ENCODE assay signal across 17 mouse cellular contexts in genomic region chr8:86765155-86765554, GRCm38 (mm10). TPM values are rescaled to one million over a fixed set of nuclear protein-coding genes. Genes with fewer than 3 reads are reported as not detected.
A peak's percentile ranks its signal among the peaks of the same experiment; 100 is the strongest.
DNase-seq lines count a peak whose midpoint lies in the region; ATAC-seq and TF ChIP-seq lines count a peak whose summit lies in the region.
"Had no signal": no experiment of that assay in that cellular context is flagged by ENCODE, and none has a peak within 500 bp of the region (broad histone marks: within the 10 kb centered on the region; RNA-seq: fewer than 3 reads in every experiment).

No protein-coding gene starts in this region.

- H3K4me1 ChIP-seq in liver, embryonic 14.5 days (replicated peaks; ENCODE audit: control insufficient read depth in 2 of 2, insufficient read depth in 2 of 2, low read length in 1 of 2): peaks cover 12 to 14% of the 10 kb centered on the region in 2 experiments
- H3K4me1 ChIP-seq in forebrain, embryonic 13.5 days: no peaks in the 10 kb centered on the region
- no peaks in the 10 kb centered on the region for H3K4me1 ChIP-seq in forebrain, postnatal 0 days (ENCODE audit: insufficient read depth)
- H3K4me1 ChIP-seq: embryonic facial prominence, embryonic 15.5 days; forebrain, embryonic 15.5 days; hindbrain, embryonic 13.5 days had no signal

- WGBS in liver, embryonic 14.5 days (ENCODE audit: insufficient replicate concordance): 50% methylated on average over 10 of the region's 10 CpGs
- WGBS in forebrain, embryonic 13.5 days: 92% methylated on average over 10 of the region's 10 CpGs
- 89% methylated on average over 10 of the region's 10 CpGs for WGBS in forebrain, postnatal 0 days

- no peak overlapping the region for H3K27ac ChIP-seq in liver, embryonic 14.5 days
- no peak overlapping the region for H3K27ac ChIP-seq in forebrain, embryonic 13.5 days
- H3K27ac ChIP-seq in forebrain, postnatal 0 days (ENCODE audit: low read depth, low read length): no peak overlapping the region
- H3K27ac ChIP-seq: embryonic facial prominence, embryonic 15.5 days; forebrain, embryonic 15.5 days; hindbrain, embryonic 13.5 days had no signal

- ATAC-seq in CD4-positive, CD25-positive, alpha-beta regulatory T cell, adult 4 months: no peak
- ATAC-seq in common myeloid progenitor, adult 5-6 weeks (replicated peaks; ENCODE audit: low read depth, poor library complexity, severe bottlenecking): peak; percentile 82
- peak; percentile 81 for ATAC-seq in liver, embryonic 14.5 days (ENCODE audit: insufficient read depth)
- no peak for ATAC-seq in forebrain, embryonic 13.5 days
- ATAC-seq in forebrain, postnatal 0 days: no peak
- ATAC-seq: forebrain, embryonic 15.5 days had no signal

- no peak overlapping the region for H3K9ac ChIP-seq in liver, embryonic 14.5 days (replicated peaks)
- H3K9ac ChIP-seq in forebrain, embryonic 13.5 days: no peak overlapping the region
- no peak overlapping the region for H3K9ac ChIP-seq in forebrain, postnatal 0 days
- H3K9ac ChIP-seq: embryonic facial prominence, embryonic 15.5 days; forebrain, embryonic 15.5 days; hindbrain, embryonic 13.5 days had no signal

- TF ChIP-seq CTCF in liver, embryonic 14.5 days (IDR thresholded peaks at IDR 0.05; ENCODE audit: low read depth): no peak
- TF ChIP-seq CTCF in forebrain, postnatal 0 days (IDR thresholded peaks at IDR 0.05; ENCODE audit: low read depth): no peak

- peak; percentile 24 for DNase-seq in CD4-positive, CD25-positive, alpha-beta regulatory T cell, adult 2 months (ENCODE audit: low read depth, low spot score)
- DNase-seq in liver, embryonic 14.5 days (ENCODE audit: low read depth in 3 of 3, low spot score in 3 of 3): peak in 2 of 3 experiments; percentile 45 to 56
- peak; percentile 60 to 69 for DNase-seq in spleen, postnatal 4 days (ENCODE audit: low spot score in 2 of 2)
- DNase-seq in right cerebral cortex, adult 18-20 months: no peak
- no peak for DNase-seq in forebrain, postnatal 0 days
- DNase-seq: adrenal gland, postnatal 36 days; cerebellum, adult 11-12 months; gastrocnemius, postnatal 25 days; kidney, adult 18-20 months; kidney, postnatal 4 days; thymus, postnatal 36 days had no signal

- no peak for TF ChIP-seq EP300 in liver, embryonic 14.5 days (IDR thresholded peaks at IDR 0.05; ENCODE audit: low read depth)

- no peaks in the 10 kb centered on the region for H3K9me3 ChIP-seq in liver, embryonic 14.5 days (ENCODE audit: control insufficient read depth, low read length)
- no peaks in the 10 kb centered on the region for H3K9me3 ChIP-seq in forebrain, embryonic 13.5 days (replicated peaks)
- no peaks in the 10 kb centered on the region for H3K9me3 ChIP-seq in forebrain, postnatal 0 days (ENCODE audit: low read length)
- H3K9me3 ChIP-seq: embryonic facial prominence, embryonic 15.5 days; forebrain, embryonic 15.5 days; hindbrain, embryonic 13.5 days had no signal

- no peaks in the 10 kb centered on the region; the same call in none of the 2 replicates for H3K27me3 ChIP-seq in liver, embryonic 14.5 days (ENCODE audit: control insufficient read depth, insufficient read depth, low read length)
- no peaks in the 10 kb centered on the region for H3K27me3 ChIP-seq in forebrain, embryonic 13.5 days
- H3K27me3 ChIP-seq in forebrain, postnatal 0 days (ENCODE audit: insufficient read depth, low read length): no peaks in the 10 kb centered on the region
- H3K27me3 ChIP-seq: embryonic facial prominence, embryonic 15.5 days; forebrain, embryonic 15.5 days; hindbrain, embryonic 13.5 days had no signal

- no peaks in the 10 kb centered on the region for H3K36me3 ChIP-seq in liver, embryonic 14.5 days (replicated peaks; ENCODE audit: control insufficient read depth, insufficient read depth, low read depth)
- no peaks in the 10 kb centered on the region for H3K36me3 ChIP-seq in forebrain, embryonic 13.5 days (ENCODE audit: poor library complexity, severe bottlenecking)
- H3K36me3 ChIP-seq in forebrain, postnatal 0 days (ENCODE audit: insufficient read depth): no peaks in the 10 kb centered on the region
- H3K36me3 ChIP-seq: embryonic facial prominence, embryonic 15.5 days; forebrain, embryonic 15.5 days; hindbrain, embryonic 13.5 days had no signal

- H3K4me3 ChIP-seq in liver, embryonic 14.5 days (ENCODE audit: insufficient read depth in 1 of 2, low read depth in 2 of 2, low read length in 2 of 2): no peak overlapping the region
- no peak overlapping the region for H3K4me3 ChIP-seq in forebrain, embryonic 13.5 days
- H3K4me3 ChIP-seq in forebrain, postnatal 0 days (ENCODE audit: low read depth, low read length): no peak overlapping the region
- H3K4me3 ChIP-seq: embryonic facial prominence, embryonic 15.5 days; forebrain, embryonic 15.5 days; hindbrain, embryonic 13.5 days had no signal

- H3K4me2 ChIP-seq in liver, embryonic 14.5 days (ENCODE audit: low read depth): peak overlapping the region; percentile 33
- H3K4me2 ChIP-seq in forebrain, embryonic 13.5 days: no peak overlapping the region
- no peak overlapping the region for H3K4me2 ChIP-seq in forebrain, postnatal 0 days (ENCODE audit: low read depth)
- H3K4me2 ChIP-seq: embryonic facial prominence, embryonic 15.5 days; forebrain, embryonic 15.5 days; hindbrain, embryonic 13.5 days had no signal

RNA-seq across cellular contexts. Expression of gene Siah1a, which starts 19.4 kb away (rescaled TPM):
- polyA plus RNA-seq in CD4-positive, CD25-positive, alpha-beta regulatory T cell, adult 4 months (2017; shearing (Covaris generic)): 1 to 10 TPM; 4.8 to 7.9 TPM
- 23.8 and 27.6 TPM in 2 replicates for total RNA-seq in common myeloid progenitor, adult 5-6 weeks (2017)
- polyA plus RNA-seq in liver, embryonic 14.5 days (2012; rRNA removed): 8.7 and 9.5 TPM in 2 replicates
- 14.0 and 16.0 TPM in 2 replicates for polyA plus RNA-seq in liver, embryonic 14.5 days (2014; fragmentation: Nextera tagmentation; extraction: Ambion mirVana)
- polyA plus RNA-seq in forebrain, embryonic 13.5 days (2015; fragmentation: Nextera tagmentation; extraction: Ambion mirVana): 87.9 and 89.6 TPM in 2 replicates
- 91.9 and 101 TPM in 2 replicates for total RNA-seq in forebrain, postnatal 0 days (2014; rRNA removed)
- polyA plus RNA-seq in forebrain, postnatal 0 days (2015; fragmentation: Nextera tagmentation; extraction: Ambion mirVana): 87.3 and 88.6 TPM in 2 replicates

RNA-seq across cellular contexts. Expression of gene Gm10638, which starts 19.7 kb away (rescaled TPM):
- polyA plus RNA-seq in CD4-positive, CD25-positive, alpha-beta regulatory T cell, adult 4 months (2017; shearing (Covaris generic)): not detected
- total RNA-seq in common myeloid progenitor, adult 5-6 weeks (2017): 0.39 and 0.46 TPM in 2 replicates
- 0.27 and 0.33 TPM in 2 replicates for polyA plus RNA-seq in liver, embryonic 14.5 days (2012; rRNA removed)
- 1.1 and 1.5 TPM in 2 replicates for polyA plus RNA-seq in liver, embryonic 14.5 days (2014; fragmentation: Nextera tagmentation; extraction: Ambion mirVana)
- 5.7 and 7.9 TPM in 2 replicates for polyA plus RNA-seq in forebrain, embryonic 13.5 days (2015; fragmentation: Nextera tagmentation; extraction: Ambion mirVana)
- total RNA-seq in forebrain, postnatal 0 days (2014; rRNA removed): 0.43 and 1.5 TPM in 2 replicates
- 8.2 and 8.9 TPM in 2 replicates for polyA plus RNA-seq in forebrain, postnatal 0 days (2015; fragmentation: Nextera tagmentation; extraction: Ambion mirVana)

Comparison
In these comparisons a context has a peak if more than half of its experiments do, and no peak if none do; other contexts are left out.
1. DNase-seq: peak in CD4-positive, CD25-positive, alpha-beta regulatory T cell, adult 2 months (single experiment), liver, embryonic 14.5 days (2 of 3) and spleen, postnatal 4 days (2 of 2); none in right cerebral cortex, adult 18-20 months (single experiment) and forebrain, postnatal 0 days (single experiment).
2. ATAC-seq: peak in common myeloid progenitor, adult 5-6 weeks (single experiment) and liver, embryonic 14.5 days (single experiment); none in CD4-positive, CD25-positive, alpha-beta regulatory T cell, adult 4 months (single experiment), forebrain, embryonic 13.5 days (single experiment) and forebrain, postnatal 0 days (single experiment).